Mouse (Mus musculus) liver, embryonic 13.5 days (tissue): ENCODE results near the gene Zfp319. TPM values are rescaled to one million over a fixed set of nuclear protein-coding genes. Genes with fewer than 3 reads are reported as not detected.

Experiments
- ATAC-seq: fragments of 200-750 bp; cut with Nextera tagmentation; 2 replicates; pipeline ENCODE4 v1.8.0; 2017; ENCODE audit warnings: low read depth, mild to moderate bottlenecking, moderate number of reproducible peaks, moderate library complexity
- DNase-seq: peaks from one replicate; pipeline ENCODE4 v3.0.0; 2022
- H3K27ac ChIP-seq: fragments of 300-500 bp; sonication (generic); 2 replicates; pipeline ENCODE4 v1.5.1; 2015; ENCODE audit warnings: moderate library complexity, mild to moderate bottlenecking, inconsistent platforms
- H3K27me3 ChIP-seq: fragments of 300-500 bp; sonication (generic); 2 replicates; pipeline ENCODE4 v1.6.1; 2015; ENCODE audit warnings: mild to moderate bottlenecking, inconsistent platforms
- H3K36me3 ChIP-seq: fragments of 300-500 bp; sonication (generic); 2 replicates; pipeline ENCODE4 v1.6.1; 2015; ENCODE audit warnings: mild to moderate bottlenecking, inconsistent platforms
- H3K4me1 ChIP-seq: fragments of 300-500 bp; sonication (generic); replicated peaks from 2 replicates; pipeline ENCODE4 v1.6.1; 2015; ENCODE audit warnings: inconsistent platforms
- H3K4me2 ChIP-seq: fragments of 300-500 bp; sonication (generic); 2 replicates; pipeline ENCODE4 v1.6.1; 2015; ENCODE audit warnings: inconsistent platforms, mild to moderate bottlenecking, moderate library complexity
- H3K4me3 ChIP-seq: fragments of 300-500 bp; sonication (generic); replicated peaks from 2 replicates; pipeline ENCODE4 v1.5.1; 2015; ENCODE audit warnings: mild to moderate bottlenecking, inconsistent platforms
- H3K9ac ChIP-seq: fragments of 300-500 bp; sonication (generic); 2 replicates; pipeline ENCODE4 v1.6.1; 2015; ENCODE audit warnings: mild to moderate bottlenecking, inconsistent platforms
- H3K9me3 ChIP-seq: fragments of 300-500 bp; sonication (generic); replicated peaks from 2 replicates; pipeline ENCODE4 v1.6.1; 2016; ENCODE audit warnings: inconsistent platforms
- WGBS: fragments of 180-500 bp; shearing (Covaris S2); methylation state at CpG from one replicate; pipeline ENCODE4 v1.1.7; 2015; ENCODE audit not compliant: insufficient replicate concordance; 5-methylcytosine and 5-hydroxymethylcytosine counted together
- polyA plus RNA-seq: library from polyadenylated mRNA; unstranded; fragments of >200 nt; fragmentation: Nextera tagmentation; extraction: Ambion mirVana; gene quantifications from 2 replicates; pipeline ENCODE4 v1.2.1, GENCODE M21; 2015

The Zfp319 gene
- polyA plus RNA-seq, 1 experiment from 2014 or later = 0.78 TPM

- Histone ChIP-seq H3K4me3 (no peak overlapping the region), H3K4me2 (no peak overlapping the region), H3K4me1 (no peaks in the 10 kb centered on the region), H3K9me3 (no peaks in the 10 kb centered on the region), H3K36me3 (no peaks in the 10 kb centered on the region), H3K9ac (no peak overlapping the region), H3K27ac (no peak overlapping the region), H3K27me3 (no peaks in the 10 kb centered on the region)
- no peak for ATAC-seq
- 74% methylated on average over 7 of the region's 7 CpGs for WGBS
- no peak for DNase-seq
These were observed 37.9 kb downstream of the Zfp319 start for GRCm38 (mm10) chr8:95293891-95294290.

GRCm38 (mm10) chr8:95293172-95293571 lies 38.6 kb downstream of the Zfp319 start:
- Histone ChIP-seq H3K4me2 (no peak overlapping the region), H3K27ac (no peak overlapping the region), H3K27me3 (no peaks in the 10 kb centered on the region), H3K9ac (no peak overlapping the region), H3K9me3 (no peaks in the 10 kb centered on the region), H3K4me3 (no peak overlapping the region), H3K4me1 (no peaks in the 10 kb centered on the region), H3K36me3 (no peaks in the 10 kb centered on the region)
- no peak for ATAC-seq
- 39% methylated on average over 11 of the region's 11 CpGs for WGBS
- DNase-seq = no peak

- Histone ChIP-seq H3K36me3 (no peaks in the 10 kb centered on the region), H3K27me3 (no peaks in the 10 kb centered on the region), H3K4me3 (no peak overlapping the region), H3K27ac (no peak overlapping the region), H3K4me1 (no peaks in the 10 kb centered on the region), H3K4me2 (no peak overlapping the region), H3K9me3 (no peaks in the 10 kb centered on the region), H3K9ac (no peak overlapping the region)
- ATAC-seq (no peak), DNase-seq (no peak)
- 49% methylated on average over 6 of the region's 6 CpGs for WGBS
These were observed 42.6 kb downstream of the Zfp319 start for GRCm38 (mm10) chr8:95289066-95289650.

GRCm38 (mm10) chr8:95281493-95281892 lies 50.3 kb downstream of the Zfp319 start:
- no peak overlapping the region for H3K9ac ChIP-seq
- H3K4me1 ChIP-seq = no peaks in the 10 kb centered on the region
- no peak overlapping the region for H3K4me3 ChIP-seq
- DNase-seq = no peak
- H3K9me3 ChIP-seq = no peaks in the 10 kb centered on the region
- ATAC-seq = no peak
- no peak overlapping the region for H3K27ac ChIP-seq
- H3K4me2 ChIP-seq = no peak overlapping the region
- no peaks in the 10 kb centered on the region for H3K27me3 ChIP-seq
- H3K36me3 ChIP-seq = no peaks in the 10 kb centered on the region
- WGBS = 51% methylated on average over 5 of the region's 5 CpGs

Other genes with a start within 250 kb of the Zfp319 start
- 3.2 and 4.1 TPM in 2 replicates for gene Kifc3, start 129.1 kb downstream of the Zfp319 start, polyA plus RNA-seq
- not detected in 2 replicates for gene Cngb1, start 25.4 kb downstream of the Zfp319 start, polyA plus RNA-seq
- gene Tepp, start 21.4 kb downstream of the Zfp319 start, polyA plus RNA-seq = not detected in 2 replicates
- gene Usb1, start 334 bp upstream of the Zfp319 start, polyA plus RNA-seq = 13.0 and 15.2 TPM in 2 replicates
- 0.86 and 1.1 TPM in 2 replicates for gene Mmp15, start 20.3 kb upstream of the Zfp319 start, polyA plus RNA-seq
- 41.2 TPM in 2 replicates for gene Cfap20, start 102.9 kb upstream of the Zfp319 start, polyA plus RNA-seq
- gene Csnk2a2, start 158.1 kb upstream of the Zfp319 start, polyA plus RNA-seq = 4.9 and 6.2 TPM in 2 replicates
- not detected in 2 replicates for gene Ccdc113, start 202.1 kb upstream of the Zfp319 start, polyA plus RNA-seq
- gene Prss54, start 244.4 kb upstream of the Zfp319 start, polyA plus RNA-seq = not detected in 2 replicates